Mouse (Mus musculus) embryo, embryonic 10 days (tissue): ENCODE results near the gene Scyl2.
"Not testable (repeated sequence)": the region's sequence is repeated elsewhere in the genome, so short reads cannot be mapped to it uniquely, and the experiment has no call there.

Experiments
- DNase-seq: peaks from one replicate; pipeline ENCODE4 v3.0.0-alpha.2; 2015; ENCODE audit warnings: low spot score

Gene Scyl2

DNA sequence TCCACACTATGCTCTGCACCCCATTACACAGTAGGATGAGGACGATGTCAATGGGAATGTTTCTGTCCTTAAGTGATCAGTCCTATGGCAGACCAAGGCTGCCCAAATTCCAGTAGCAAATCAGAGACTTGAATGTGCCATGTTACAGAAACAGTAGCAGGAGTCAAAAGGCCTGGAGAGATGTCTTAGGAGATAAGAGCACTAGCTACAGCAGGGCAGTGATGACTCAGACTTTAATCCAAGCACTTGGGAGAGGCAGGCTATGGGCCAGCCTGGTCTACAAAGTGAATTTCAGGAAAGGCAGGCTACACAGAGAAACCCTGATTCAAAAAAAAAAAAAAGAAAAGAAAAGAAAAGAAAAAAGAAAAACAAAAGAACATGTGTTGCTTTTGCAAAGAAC is 6.6 kb downstream of the Scyl2 start:
- DNase-seq = no peak

DNA sequence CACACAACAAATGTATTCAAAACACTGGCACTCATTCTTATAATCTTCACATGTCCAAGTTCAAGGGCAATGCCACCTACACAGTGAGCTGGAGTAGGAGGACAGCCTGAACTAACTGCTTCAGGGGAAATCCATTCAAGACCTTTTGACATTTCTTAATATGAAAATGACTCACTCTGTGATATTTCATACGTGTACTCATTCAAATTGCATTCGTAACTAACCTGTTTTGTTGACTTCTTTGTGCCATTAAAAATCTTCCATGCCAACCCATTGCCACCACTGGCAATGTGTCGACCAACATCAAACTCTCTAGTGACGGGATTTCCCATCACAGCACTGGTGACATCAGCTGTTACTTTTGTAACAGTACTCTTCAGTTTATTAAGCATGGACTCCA is 8.0 kb downstream of the Scyl2 start:
- DNase-seq = no peak

DNA sequence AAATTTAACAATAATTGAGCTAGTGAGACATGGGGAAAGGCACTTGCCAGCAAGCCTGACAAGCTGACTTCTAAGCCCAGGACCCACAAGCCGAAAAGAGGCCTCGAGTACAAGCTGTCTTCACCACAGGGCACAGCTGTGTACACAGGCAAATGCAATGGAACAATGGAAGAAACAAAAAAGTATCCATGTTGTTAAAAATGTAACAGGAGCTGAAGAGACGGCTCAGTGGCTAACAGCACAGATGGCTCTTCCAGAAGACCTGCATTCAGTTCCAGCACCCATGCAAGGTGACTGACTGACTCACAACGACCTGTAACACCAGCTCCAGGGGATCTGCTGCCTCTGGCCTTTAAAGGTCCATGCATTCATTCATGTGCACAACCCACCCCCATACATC is 9.5 kb downstream of the Scyl2 start:
- no peak for DNase-seq

GRCm38 (mm10) chr10:89670371-89670770 is 15.7 kb downstream of the Scyl2 start:
- not testable (repeated sequence) for DNase-seq

- no peak for DNase-seq
These were observed 18.5 kb downstream of the Scyl2 start for GRCm38 (mm10) chr10:89667571-89667970.

GRCm38 (mm10) chr10:89665679-89666078 is 20.4 kb downstream of the Scyl2 start:
- no peak for DNase-seq

- DNase-seq = no peak
These were observed 21.0 kb downstream of the Scyl2 start for GRCm38 (mm10) chr10:89664977-89665645.

- DNase-seq = no peak
These were observed 29.7 kb downstream of the Scyl2 start for GRCm38 (mm10) chr10:89656366-89656765.

- no peak for DNase-seq
These were observed 33.2 kb downstream of the Scyl2 start for GRCm38 (mm10) chr10:89652912-89653311.

GRCm38 (mm10) chr10:89651691-89652090 is 34.4 kb downstream of the Scyl2 start:
- DNase-seq = no peak

DNA sequence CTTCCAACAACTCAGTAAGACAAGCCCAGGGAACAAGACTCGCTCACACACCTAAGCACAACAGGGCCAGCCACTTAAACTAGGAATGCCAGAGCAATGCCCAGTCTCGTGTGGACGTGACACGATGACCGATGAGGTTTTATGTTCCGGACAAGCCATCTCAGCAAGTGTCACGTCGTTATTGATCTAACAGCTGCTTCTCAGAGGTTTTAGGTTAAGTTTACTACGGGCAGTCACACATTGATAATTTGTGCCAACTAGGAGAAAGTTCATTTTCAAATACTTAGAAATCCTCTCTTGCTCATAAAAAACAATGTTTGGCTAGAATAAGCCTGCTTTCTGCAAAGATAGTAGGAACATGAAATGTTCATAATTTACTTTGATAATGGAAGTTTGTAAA is 39.2 kb downstream of the Scyl2 start:
- no peak for DNase-seq

- no peak for DNase-seq
These were observed 49.1 kb downstream of the Scyl2 start for GRCm38 (mm10) chr10:89637001-89637400.

DNA sequence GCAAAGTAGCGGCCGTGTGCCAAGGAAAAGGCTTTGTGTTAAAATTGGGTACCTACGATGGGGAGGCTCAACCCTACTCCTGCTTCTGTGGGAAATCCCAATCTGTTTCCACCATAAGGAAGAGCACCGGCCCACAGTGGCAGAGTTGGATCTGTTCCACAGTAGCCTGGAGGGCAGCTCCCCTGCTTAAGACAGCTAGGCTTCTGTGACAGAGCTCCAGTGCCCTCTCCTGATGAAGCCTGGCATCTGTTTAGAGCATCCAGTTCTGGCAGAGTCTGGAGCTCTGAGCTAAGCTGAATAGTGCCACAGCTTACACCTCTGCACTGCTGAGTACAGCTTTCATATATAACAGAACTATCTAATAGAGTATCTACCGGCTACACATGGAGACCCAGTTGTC is 51.1 kb downstream of the Scyl2 start:
- peak; percentile 12 for DNase-seq

DNA sequence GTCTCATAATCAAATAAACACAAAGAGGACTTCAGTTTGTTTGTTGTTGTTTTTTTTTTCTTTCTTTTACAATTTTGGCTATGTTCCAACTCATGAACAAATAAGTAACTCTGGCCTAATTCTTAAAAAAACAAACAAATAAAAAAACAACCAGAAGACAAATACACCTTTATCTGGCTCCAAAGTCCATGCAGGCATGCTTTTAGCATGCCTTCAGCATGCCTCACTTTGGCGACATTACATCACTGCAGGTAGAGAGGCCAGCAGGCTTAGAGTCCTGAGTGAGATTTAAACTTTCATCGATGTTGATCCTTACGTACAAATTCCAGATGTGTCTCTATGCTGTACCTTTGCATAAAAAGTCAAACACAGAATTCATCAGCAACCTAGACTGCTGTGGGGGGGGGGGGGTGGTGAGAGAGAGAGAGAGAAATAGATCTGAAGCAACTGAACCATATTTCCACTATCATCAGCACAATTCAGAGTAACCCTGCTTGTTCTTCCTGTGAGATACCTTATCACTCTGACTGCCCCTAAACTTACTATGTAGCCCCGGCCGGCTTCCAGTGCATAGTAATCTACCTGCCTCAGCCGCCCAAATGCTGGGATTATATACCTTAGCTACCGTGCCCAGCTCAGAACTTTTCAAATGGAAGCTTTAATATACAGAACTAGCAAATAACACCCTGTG is 52.2 kb downstream of the Scyl2 start:
- no peak for DNase-seq

DNA sequence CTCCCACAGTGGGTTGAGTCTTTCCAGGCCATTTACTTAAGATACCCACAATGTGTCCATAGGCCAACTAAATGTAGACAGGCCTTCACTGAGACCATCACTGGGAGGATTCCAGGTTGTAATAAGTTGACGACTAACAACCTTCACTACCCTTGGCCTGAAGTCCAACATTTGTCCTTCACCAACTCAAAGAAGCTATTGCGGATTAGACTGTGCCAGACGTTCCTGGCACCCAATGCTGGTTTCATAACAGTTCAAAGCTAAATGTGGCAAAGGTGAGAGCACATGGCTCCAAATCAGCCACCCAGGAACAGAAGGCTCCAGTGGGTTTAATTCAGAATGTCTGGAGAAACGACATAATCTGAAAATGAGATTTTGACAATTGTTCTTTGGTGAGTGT is 53.0 kb downstream of the Scyl2 start:
- no peak for DNase-seq

GRCm38 (mm10) chr10:89631831-89632230 is 54.3 kb downstream of the Scyl2 start:
- no peak for DNase-seq

- DNase-seq = no peak
These were observed 55.5 kb downstream of the Scyl2 start for GRCm38 (mm10) chr10:89630564-89630963.

DNA sequence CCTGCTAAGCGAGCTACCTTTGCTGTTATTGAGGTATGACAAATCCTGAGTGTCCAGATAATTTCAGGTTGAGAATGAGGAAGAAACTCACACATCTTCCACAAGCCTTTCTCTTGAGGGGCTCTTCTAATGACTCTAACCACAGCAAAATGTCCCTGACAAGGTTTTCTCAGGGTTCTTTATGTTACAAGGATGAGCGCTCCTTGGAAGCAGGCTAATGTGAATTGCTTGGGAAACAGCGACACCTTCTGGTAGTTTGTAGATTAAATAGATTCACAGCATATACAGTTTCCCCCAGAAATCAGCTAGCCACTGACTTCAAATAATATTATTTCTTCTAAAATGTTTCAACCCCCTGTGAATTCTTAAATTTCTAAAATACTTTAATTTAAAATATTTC is 56.0 kb downstream of the Scyl2 start:
- peak; percentile 91 for DNase-seq

GRCm38 (mm10) chr10:89626714-89627113 is 59.4 kb downstream of the Scyl2 start:
- no peak for DNase-seq

GRCm38 (mm10) chr10:89624196-89624595 is 61.9 kb downstream of the Scyl2 start:
- DNase-seq = no peak

- no peak for DNase-seq
These were observed 65.0 kb downstream of the Scyl2 start, which contains the start of gene Slc17a8 for GRCm38 (mm10) chr10:89621129-89621528. Gene Slc17a8, minus strand, starts transcription at chr10:89621253.

- no peak for DNase-seq
These were observed 86.8 kb downstream of the Scyl2 start for GRCm38 (mm10) chr10:89599311-89599710.

GRCm38 (mm10) chr10:89597275-89597674 is 88.8 kb downstream of the Scyl2 start:
- no peak for DNase-seq

GRCm38 (mm10) chr10:89595935-89596334 is 90.2 kb downstream of the Scyl2 start:
- no peak for DNase-seq
